Mouse (Mus musculus): ENCODE measurements around the gene Plcg1.

DNA sequence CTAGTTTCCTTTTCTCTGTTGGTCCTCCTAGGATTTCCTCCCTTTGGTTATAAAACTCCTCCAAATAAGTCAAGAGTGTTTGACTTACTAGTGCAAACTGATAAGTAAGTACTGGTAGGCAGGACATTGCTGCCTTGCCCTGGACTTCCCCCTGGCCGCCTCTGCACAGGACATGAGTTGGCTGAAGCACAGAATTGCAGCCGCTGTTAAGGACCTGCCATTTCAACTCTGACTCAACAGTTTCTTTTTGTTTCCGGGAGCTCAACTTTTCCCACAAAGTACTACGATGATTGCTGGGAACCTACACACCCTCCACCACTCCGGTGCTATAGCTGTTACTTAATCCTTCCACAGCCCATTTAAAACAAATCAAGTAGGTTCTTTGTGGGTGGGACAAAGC lies 30.8 kb upstream of the Plcg1 start:
- TF ChIP-seq CTCF (IDR thresholded peaks at IDR 0.05; ENCODE audit: low read depth) = no peak
- no peak for TF ChIP-seq EP300 (optimal IDR thresholded peaks at IDR 0.05)
